Mouse (Mus musculus): ENCODE measurements around the gene Hes3. TPM values are rescaled to one million over a fixed set of nuclear protein-coding genes. Genes with fewer than 3 reads are reported as not detected.

The Hes3 gene
- polyA plus RNA-seq, 1 experiment = not detected

GRCm38 (mm10) chr4:152325574-152326411 is 34.3 kb upstream of the Hes3 start, which contains the start of gene Rpl22:
Gene Rpl22 (plus strand): TSS chr4:152325742.
- H3K27ac ChIP-seq (ENCODE audit: insufficient read depth, low read depth, low read length) = peak within 1 kb of the TSS; percentile 45
- TF ChIP-seq POLR2A (IDR thresholded peaks at IDR 0.05; ENCODE audit: borderline replicate concordance, low read depth, low read length) = no peak
- no peak for TF ChIP-seq CTCF (IDR thresholded peaks at IDR 0.05; ENCODE audit: low read depth, low read length)

GRCm38 (mm10) chr4:152324641-152325562 is 33.4 kb upstream of the Hes3 start:
- H3K4me1 ChIP-seq (ENCODE audit: control insufficient read depth, insufficient read depth, low read length) = peaks cover 10% of the 10 kb centered on the region
- no peak for TF ChIP-seq POLR2A (IDR thresholded peaks at IDR 0.05; ENCODE audit: borderline replicate concordance, low read depth, low read length)
- TF ChIP-seq CTCF (IDR thresholded peaks at IDR 0.05; ENCODE audit: low read depth, low read length) = no peak
- peak overlapping the region; percentile 61 for H3K4me3 ChIP-seq (ENCODE audit: insufficient read depth, low read length)
- H3K27ac ChIP-seq (ENCODE audit: insufficient read depth, low read depth, low read length) = peak overlapping the region; percentile 38

More at GRCm38 (mm10) chr4:152325574-152326411, 34.3 kb upstream of the Hes3 start, which contains the start of gene Rpl22:
- H3K4me3 ChIP-seq (ENCODE audit: insufficient read depth, low read length) = peak within 1 kb of the TSS; percentile 88
- H3K4me1 ChIP-seq (ENCODE audit: control insufficient read depth, insufficient read depth, low read length) = peaks cover 10% of the 10 kb centered on the region

GRCm38 (mm10) chr4:152321464-152321863 is 30.0 kb upstream of the Hes3 start:
- Histone ChIP-seq H3K27ac (ENCODE audit: insufficient read depth, low read depth, low read length) (no peak overlapping the region), H3K4me1 (ENCODE audit: control insufficient read depth, insufficient read depth, low read length) (peaks cover 7% of the 10 kb centered on the region), H3K4me3 (ENCODE audit: insufficient read depth, low read length) (no peak overlapping the region)
- TF ChIP-seq CTCF (IDR thresholded peaks at IDR 0.05; ENCODE audit: low read depth, low read length) (no peak), POLR2A (IDR thresholded peaks at IDR 0.05; ENCODE audit: borderline replicate concordance, low read depth, low read length) (no peak)

- Histone ChIP-seq H3K4me1 (ENCODE audit: control insufficient read depth, insufficient read depth, low read length) (no peaks in the 10 kb centered on the region), H3K27ac (ENCODE audit: insufficient read depth, low read depth, low read length) (no peak within 1 kb of the TSS), H3K4me3 (ENCODE audit: insufficient read depth, low read length) (peak within 1 kb of the TSS; percentile 32)
- TF ChIP-seq CTCF (IDR thresholded peaks at IDR 0.05; ENCODE audit: low read depth, low read length) = peak; percentile 37
- no peak for TF ChIP-seq POLR2A (IDR thresholded peaks at IDR 0.05; ENCODE audit: borderline replicate concordance, low read depth, low read length)
Measured at GRCm38 (mm10) chr4:152318517-152319234, 27.2 kb upstream of the Hes3 start, which contains the start of gene Rnf207. Gene Rnf207 (minus strand): TSS chr4:152318993.

GRCm38 (mm10) chr4:152317631-152318033 is 26.2 kb upstream of the Hes3 start:
- TF ChIP-seq CTCF (IDR thresholded peaks at IDR 0.05; ENCODE audit: low read depth, low read length) (no peak), POLR2A (IDR thresholded peaks at IDR 0.05; ENCODE audit: borderline replicate concordance, low read depth, low read length) (no peak)
- no peaks in the 10 kb centered on the region for H3K4me1 ChIP-seq (ENCODE audit: control insufficient read depth, insufficient read depth, low read length)

GRCm38 (mm10) chr4:152315498-152316213 is 24.2 kb upstream of the Hes3 start:
- TF ChIP-seq CTCF (IDR thresholded peaks at IDR 0.05; ENCODE audit: low read depth, low read length) = no peak
- TF ChIP-seq POLR2A (IDR thresholded peaks at IDR 0.05; ENCODE audit: borderline replicate concordance, low read depth, low read length) = no peak
- Histone ChIP-seq H3K4me3 (ENCODE audit: insufficient read depth, low read length) (no peak overlapping the region), H3K27ac (ENCODE audit: insufficient read depth, low read depth, low read length) (no peak overlapping the region), H3K4me1 (ENCODE audit: control insufficient read depth, insufficient read depth, low read length) (no peaks in the 10 kb centered on the region)

More at GRCm38 (mm10) chr4:152317631-152318033, 26.2 kb upstream of the Hes3 start:
- Histone ChIP-seq H3K4me3 (ENCODE audit: insufficient read depth, low read length) (no peak overlapping the region), H3K27ac (ENCODE audit: insufficient read depth, low read depth, low read length) (no peak overlapping the region)

GRCm38 (mm10) chr4:152313934-152314333 is 22.5 kb upstream of the Hes3 start:
- no peak overlapping the region for H3K27ac ChIP-seq (ENCODE audit: insufficient read depth, low read depth, low read length)
- H3K4me3 ChIP-seq (ENCODE audit: insufficient read depth, low read length) = no peak overlapping the region
- no peaks in the 10 kb centered on the region for H3K4me1 ChIP-seq (ENCODE audit: control insufficient read depth, insufficient read depth, low read length)
- no peak for TF ChIP-seq CTCF (IDR thresholded peaks at IDR 0.05; ENCODE audit: low read depth, low read length)
- no peak for TF ChIP-seq POLR2A (IDR thresholded peaks at IDR 0.05; ENCODE audit: borderline replicate concordance, low read depth, low read length)

GRCm38 (mm10) chr4:152313211-152313632 is 21.8 kb upstream of the Hes3 start:
- H3K4me1 ChIP-seq (ENCODE audit: control insufficient read depth, insufficient read depth, low read length) = no peaks in the 10 kb centered on the region
- no peak overlapping the region for H3K27ac ChIP-seq (ENCODE audit: insufficient read depth, low read depth, low read length)
- TF ChIP-seq CTCF (IDR thresholded peaks at IDR 0.05; ENCODE audit: low read depth, low read length) = no peak
- no peak for TF ChIP-seq POLR2A (IDR thresholded peaks at IDR 0.05; ENCODE audit: borderline replicate concordance, low read depth, low read length)
- peak overlapping the region; percentile 51 for H3K4me3 ChIP-seq (ENCODE audit: insufficient read depth, low read length)
